Mouse (Mus musculus) E14TG2a.4 (cell line): Measurements from ENCODE around the gene Hs6st1.

Source experiments
- CTCF ChIP-seq: conservative IDR thresholded peaks from 2 replicates; pipeline ENCODE4 v1.5.1; 2014; ENCODE audit warnings: low read length
- NANOG ChIP-seq: IDR thresholded peaks from 2 replicates; pipeline ENCODE4 v1.6.1; 2014; ENCODE audit warnings: borderline replicate concordance, low read length, mixed read lengths

- TF ChIP-seq CTCF (no peak), NANOG (no peak)
Observed at GRCm38 (mm10) chr1:36064223-36064622, 4.0 kb upstream of the Hs6st1 start.
